Mouse (Mus musculus): ENCODE results near the gene Pbxip1. TPM values are rescaled to one million over a fixed set of nuclear protein-coding genes. Genes with fewer than 3 reads are reported as not detected.

Gene Pbxip1
- polyA plus RNA-seq, 2 experiments = 17.9 to 32.8 TPM

DNA sequence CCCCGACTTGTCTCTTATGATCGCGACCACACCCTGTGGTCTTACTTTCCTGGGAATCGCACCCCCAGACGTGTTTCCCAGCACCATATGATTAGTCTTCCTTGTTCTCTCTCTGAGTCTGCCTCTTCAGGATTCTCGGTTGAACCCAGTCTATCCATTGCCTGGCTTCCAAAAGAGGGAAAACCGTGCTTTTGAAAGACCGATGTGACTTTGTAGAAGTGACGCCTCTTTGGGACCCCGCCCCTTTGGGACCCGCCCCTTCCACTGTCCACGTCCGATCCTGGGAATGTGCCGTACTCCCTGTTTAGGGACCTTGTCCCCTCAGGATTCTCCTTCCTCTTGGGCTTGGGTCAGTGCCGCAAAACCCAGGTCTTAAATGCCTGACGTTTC, 17.6 kb upstream of the Pbxip1 start:
- H3K4me1 ChIP-seq (ENCODE audit: control insufficient read depth, insufficient read depth, low read length) = peaks cover 31% of the 10 kb centered on the region
- H3K4me3 ChIP-seq (replicated peaks; ENCODE audit: low read length) = peak overlapping the region; percentile 61
- peaks cover 37% of the 10 kb centered on the region for H3K36me3 ChIP-seq (ENCODE audit: control insufficient read depth, insufficient read depth, low read length)
- H3K27ac ChIP-seq (replicated peaks; ENCODE audit: low read depth, low read length) = peak overlapping the region; percentile 90
- under 1% methylated on average over 16 of the region's 16 CpGs for WGBS
- peak overlapping the region; percentile 51 for H3K9ac ChIP-seq (ENCODE audit: low read depth, low read length, severe bottlenecking)
- H3K27me3 ChIP-seq (ENCODE audit: control insufficient read depth, insufficient read depth, low read length) = no peaks in the 10 kb centered on the region
- DNase-seq (ENCODE audit: low spot score) (peak; percentile 75), ATAC-seq (ENCODE audit: low FRiP score, low read depth) (peak; percentile 6; the same call in 1 of the 2 replicates)
- H3K4me2 ChIP-seq (replicated peaks; ENCODE audit: low read depth, low read length, severe bottlenecking) = peak overlapping the region; percentile 66
- 0 out of 2 replicates have a peak, but pooled peaks have one; percentile 6 for TF ChIP-seq POLR2A (IDR thresholded peaks at IDR 0.05; ENCODE audit: borderline replicate concordance, extremely low read depth, insufficient read depth, insufficient read length)
- H3K9me3 ChIP-seq (ENCODE audit: control insufficient read depth, low read length) = no peaks in the 10 kb centered on the region

DNA sequence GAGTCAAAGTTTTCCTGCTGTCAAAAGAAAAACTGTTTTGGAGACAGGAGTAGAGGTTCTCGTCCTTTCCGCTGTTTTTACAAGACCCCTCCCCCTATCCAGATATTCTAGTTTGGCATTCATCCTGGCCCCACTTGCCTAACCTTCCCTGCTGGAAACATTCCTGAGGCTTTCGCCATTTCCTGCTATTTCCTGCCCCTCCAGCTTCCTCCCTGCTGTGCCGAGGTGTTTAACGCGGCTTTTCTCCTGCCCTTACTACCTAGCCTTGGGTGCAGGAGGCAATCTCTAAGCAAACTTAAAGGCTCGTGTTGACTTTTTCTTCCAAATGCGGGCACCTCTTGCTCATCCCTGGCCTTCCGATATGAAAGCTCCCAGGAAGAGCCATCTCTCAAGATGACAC, 16.9 kb upstream of the Pbxip1 start:
- Histone ChIP-seq H3K9me3 (ENCODE audit: control insufficient read depth, low read length) (no peaks in the 10 kb centered on the region), H3K4me1 (ENCODE audit: control insufficient read depth, insufficient read depth, low read length) (peaks cover 31% of the 10 kb centered on the region), H3K27me3 (ENCODE audit: control insufficient read depth, insufficient read depth, low read length) (no peaks in the 10 kb centered on the region), H3K4me2 (replicated peaks; ENCODE audit: low read depth, low read length, severe bottlenecking) (peak overlapping the region; percentile 66), H3K36me3 (ENCODE audit: control insufficient read depth, insufficient read depth, low read length) (peaks cover 37% of the 10 kb centered on the region), H3K27ac (replicated peaks; ENCODE audit: low read depth, low read length) (peak overlapping the region; percentile 90), H3K4me3 (replicated peaks; ENCODE audit: low read length) (peak overlapping the region; percentile 61), H3K9ac (ENCODE audit: low read depth, low read length, severe bottlenecking) (peak overlapping the region; percentile 51)
- DNase-seq (ENCODE audit: low spot score) (peak; percentile 81), ATAC-seq (ENCODE audit: low FRiP score, low read depth) (no peak)
- TF ChIP-seq POLR2A (IDR thresholded peaks at IDR 0.05; ENCODE audit: borderline replicate concordance, extremely low read depth, insufficient read depth, insufficient read length) = no peak
- WGBS = under 1% methylated on average over 9 of the region's 9 CpGs

DNA sequence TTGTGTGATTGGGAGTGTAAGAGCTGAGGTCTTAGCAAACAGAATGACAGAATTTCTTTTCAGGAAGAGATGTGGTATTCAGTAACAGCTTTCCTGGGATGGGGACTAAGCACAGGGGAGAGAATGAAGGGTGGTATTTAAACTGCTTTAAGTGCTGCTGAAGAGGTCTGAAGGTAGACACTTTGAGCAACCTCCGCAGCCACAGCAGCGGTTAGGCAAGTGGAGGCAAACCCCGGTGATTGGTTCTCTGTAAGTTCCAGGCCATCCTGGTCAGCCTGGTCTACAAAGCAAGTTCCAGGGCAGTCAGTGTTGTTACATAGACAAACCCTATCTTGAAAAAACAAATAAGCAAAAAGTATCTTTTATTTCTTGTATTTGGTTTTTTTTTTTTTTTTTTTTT, 16.5 kb upstream of the Pbxip1 start:
- DNase-seq (ENCODE audit: low spot score) = no peak
- Histone ChIP-seq H3K4me1 (ENCODE audit: control insufficient read depth, insufficient read depth, low read length) (peaks cover 31% of the 10 kb centered on the region), H3K27me3 (ENCODE audit: control insufficient read depth, insufficient read depth, low read length) (no peaks in the 10 kb centered on the region), H3K9me3 (ENCODE audit: control insufficient read depth, low read length) (no peaks in the 10 kb centered on the region), H3K36me3 (ENCODE audit: control insufficient read depth, insufficient read depth, low read length) (peaks cover 37% of the 10 kb centered on the region), H3K4me3 (replicated peaks; ENCODE audit: low read length) (peak overlapping the region; percentile 61), H3K4me2 (replicated peaks; ENCODE audit: low read depth, low read length, severe bottlenecking) (peak overlapping the region; percentile 66), H3K27ac (replicated peaks; ENCODE audit: low read depth, low read length) (peak overlapping the region; percentile 90), H3K9ac (ENCODE audit: low read depth, low read length, severe bottlenecking) (peak overlapping the region; percentile 51)
- no peak for TF ChIP-seq POLR2A (IDR thresholded peaks at IDR 0.05; ENCODE audit: borderline replicate concordance, extremely low read depth, insufficient read depth, insufficient read length)
- ATAC-seq (ENCODE audit: low FRiP score, low read depth) = no peak
- 10% methylated on average over 3 of the region's 3 CpGs for WGBS

DNA sequence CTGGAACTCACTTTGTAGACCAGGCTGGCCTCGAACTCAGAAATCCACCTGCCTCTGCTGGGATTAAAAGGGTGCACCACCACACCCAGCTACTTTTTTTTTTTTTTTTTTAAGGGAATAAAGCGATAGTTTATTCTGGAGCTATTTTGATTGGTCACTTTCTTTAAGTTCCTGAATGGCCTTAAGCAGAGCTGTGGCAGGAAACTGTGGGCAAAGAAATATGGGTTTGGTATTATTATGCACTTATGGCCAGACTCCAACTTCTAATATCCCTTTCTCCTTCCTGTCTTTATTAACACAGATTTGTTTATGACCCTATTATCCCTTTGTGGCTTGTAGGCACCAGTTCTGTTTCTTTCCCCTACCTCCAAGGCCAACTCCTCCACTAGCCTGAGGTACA, 16.1 kb upstream of the Pbxip1 start:
- Histone ChIP-seq H3K4me2 (replicated peaks; ENCODE audit: low read depth, low read length, severe bottlenecking) (peak overlapping the region; percentile 66), H3K9me3 (ENCODE audit: control insufficient read depth, low read length) (no peaks in the 10 kb centered on the region), H3K27me3 (ENCODE audit: control insufficient read depth, insufficient read depth, low read length) (no peaks in the 10 kb centered on the region), H3K9ac (ENCODE audit: low read depth, low read length, severe bottlenecking) (peak overlapping the region; percentile 32; the same call in 1 of the 2 replicates), H3K4me1 (ENCODE audit: control insufficient read depth, insufficient read depth, low read length) (peaks cover 31% of the 10 kb centered on the region), H3K36me3 (ENCODE audit: control insufficient read depth, insufficient read depth, low read length) (peaks cover 37% of the 10 kb centered on the region), H3K4me3 (replicated peaks; ENCODE audit: low read length) (peak overlapping the region; percentile 61), H3K27ac (replicated peaks; ENCODE audit: low read depth, low read length) (peak overlapping the region; percentile 80)
- WGBS = 45% methylated on average over 2 of the region's 2 CpGs
- no peak for TF ChIP-seq POLR2A (IDR thresholded peaks at IDR 0.05; ENCODE audit: borderline replicate concordance, extremely low read depth, insufficient read depth, insufficient read length)
- ATAC-seq (ENCODE audit: low FRiP score, low read depth) (no peak), DNase-seq (ENCODE audit: low spot score) (no peak)

DNA sequence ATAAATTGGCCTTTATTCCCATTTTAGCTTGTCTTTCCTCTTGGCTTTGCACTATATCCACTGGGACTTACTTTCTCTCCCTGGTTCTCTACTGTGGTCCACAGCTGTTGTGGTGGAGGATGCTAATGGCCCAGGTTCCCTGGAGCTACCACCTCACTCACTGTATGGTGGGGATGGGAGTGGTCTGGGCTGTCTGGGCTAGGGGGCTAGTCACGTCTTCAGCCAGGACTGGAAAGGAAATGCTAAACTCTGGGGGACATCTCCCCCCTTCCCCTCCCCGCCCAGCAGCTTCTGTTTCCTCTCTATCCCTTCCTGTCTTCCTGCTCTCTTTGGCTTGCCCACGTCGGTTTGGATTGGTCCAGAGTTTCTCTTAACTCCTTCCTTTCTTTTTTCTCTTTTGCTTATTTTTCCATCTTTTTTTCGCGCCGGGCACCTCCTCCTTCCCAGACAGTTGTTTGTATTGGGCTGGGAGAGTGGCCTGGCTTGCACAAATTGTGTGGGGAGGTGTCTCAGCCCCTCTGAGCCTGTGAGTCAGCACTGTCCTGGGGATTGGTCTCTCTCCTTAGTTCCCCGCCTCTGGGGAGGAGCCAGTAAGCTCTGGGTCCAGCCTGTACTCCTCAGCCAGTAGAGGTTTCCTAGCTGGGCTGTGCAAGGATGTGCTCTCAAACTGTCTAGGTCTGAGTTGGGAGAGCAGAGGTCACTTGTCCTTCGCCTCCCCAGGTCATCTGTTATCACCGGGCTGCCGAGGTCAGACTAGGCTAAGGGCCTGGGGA, 15.3 kb upstream of the Pbxip1 start:
- ATAC-seq (ENCODE audit: low FRiP score, low read depth) (peak; percentile 32), DNase-seq (ENCODE audit: low spot score) (peak; percentile 86)
- no peaks in the 10 kb centered on the region for H3K9me3 ChIP-seq (ENCODE audit: control insufficient read depth, low read length)
- 2% methylated on average over 11 of the region's 11 CpGs for WGBS
- TF ChIP-seq POLR2A (IDR thresholded peaks at IDR 0.05; ENCODE audit: borderline replicate concordance, extremely low read depth, insufficient read depth, insufficient read length) = no peak
- no peaks in the 10 kb centered on the region for H3K27me3 ChIP-seq (ENCODE audit: control insufficient read depth, insufficient read depth, low read length)
- peaks cover 36% of the 10 kb centered on the region for H3K36me3 ChIP-seq (ENCODE audit: control insufficient read depth, insufficient read depth, low read length)
- peak overlapping the region; percentile 61 for H3K4me3 ChIP-seq (replicated peaks; ENCODE audit: low read length)
- peaks cover 31% of the 10 kb centered on the region for H3K4me1 ChIP-seq (ENCODE audit: control insufficient read depth, insufficient read depth, low read length)
- H3K27ac ChIP-seq (replicated peaks; ENCODE audit: low read depth, low read length) = peak overlapping the region; percentile 80
- peak overlapping the region; percentile 66 for H3K4me2 ChIP-seq (replicated peaks; ENCODE audit: low read depth, low read length, severe bottlenecking)
- H3K9ac ChIP-seq (ENCODE audit: low read depth, low read length, severe bottlenecking) = peak overlapping the region; percentile 65
